Mouse (Mus musculus) brain, embryonic 14.5 days (tissue): Measurements from ENCODE around the gene Pdlim3.

ENCODE experiments used
- CTCF ChIP-seq: fragments of 200-500 bp; IDR thresholded peaks from 2 replicates; pipeline ENCODE4 v1.5.1; 2012; ENCODE audit warnings: inconsistent platforms, mild to moderate bottlenecking, moderate library complexity, borderline replicate concordance; ENCODE audit not compliant: insufficient read depth, insufficient read length; ENCODE audit errors: extremely low read depth
- POLR2A ChIP-seq: fragments of 200-500 bp; IDR thresholded peaks from 2 replicates; pipeline ENCODE4 v1.6.1; 2012; ENCODE audit warnings: mild to moderate bottlenecking, inconsistent platforms, borderline replicate concordance; ENCODE audit not compliant: poor library complexity, insufficient read depth, insufficient read length, severe bottlenecking; ENCODE audit errors: extremely low read depth

DNA sequence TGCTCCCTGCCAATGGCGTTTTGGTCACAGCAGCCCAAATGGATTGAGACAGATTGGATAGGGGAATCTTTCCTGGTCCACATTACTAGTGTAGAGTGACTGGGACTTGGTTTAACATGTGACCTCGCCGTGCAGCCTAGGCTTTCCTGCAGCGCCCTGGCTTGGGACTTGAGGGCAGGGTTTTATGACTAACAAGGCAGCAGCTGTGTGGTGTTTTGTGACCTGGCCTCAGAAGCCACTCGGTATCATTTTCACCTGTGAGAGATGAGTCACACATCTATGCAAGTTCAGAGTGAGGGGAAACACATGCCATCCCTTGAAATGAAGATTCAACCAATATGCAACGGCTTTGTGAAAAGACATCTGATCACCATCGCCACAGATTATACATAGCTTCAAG is 7.6 kb upstream of the Pdlim3 start:
- TF ChIP-seq CTCF (no peak), POLR2A (no peak)
